Mouse (Mus musculus) cortical plate, adult 2 months (tissue): ENCODE measurements around the gene Hist1h2ab. TPM values are rescaled to one million over a fixed set of nuclear protein-coding genes. Genes with fewer than 3 reads are reported as not detected.

ENCODE experiments used
- H3K27ac ChIP-seq: fragments of 200-500 bp; 2 replicates; pipeline ENCODE4 v1.5.1; 2012; ENCODE audit warnings: low read length, control low read depth, inconsistent platforms; ENCODE audit not compliant: insufficient read depth
- H3K4me1 ChIP-seq: fragments of 200-500 bp; 2 replicates; pipeline ENCODE4 v1.6.1; 2011; ENCODE audit warnings: low read length; ENCODE audit not compliant: control insufficient read depth, insufficient read depth
- H3K4me3 ChIP-seq: fragments of 200-500 bp; 2 replicates; pipeline ENCODE4 v1.5.1; 2011; ENCODE audit warnings: mild to moderate bottlenecking, low read length, control low read depth; ENCODE audit not compliant: insufficient read depth
- CTCF ChIP-seq: fragments of 200-500 bp; IDR thresholded peaks from 2 replicates; pipeline ENCODE4 v1.5.1; 2011; ENCODE audit warnings: mild to moderate bottlenecking, control low read depth, low read length; ENCODE audit not compliant: insufficient read depth; ENCODE audit errors: extremely low read depth
- POLR2A ChIP-seq: fragments of 200-500 bp; IDR thresholded peaks from 2 replicates; pipeline ENCODE4 v1.6.1; 2011; ENCODE audit warnings: mild to moderate bottlenecking, low read length, control low read depth; ENCODE audit not compliant: insufficient read depth; ENCODE audit errors: extremely low read depth
- polyA plus RNA-seq: library from polyadenylated mRNA; depleted of rRNA; stranded (reverse); fragments of >200 nt; gene quantifications from 2 replicates; pipeline ENCODE4 v1.2.3, GENCODE M21; 2012

Gene Hist1h2ab
- polyA plus RNA-seq, 1 experiment = 1.9 TPM

DNA sequence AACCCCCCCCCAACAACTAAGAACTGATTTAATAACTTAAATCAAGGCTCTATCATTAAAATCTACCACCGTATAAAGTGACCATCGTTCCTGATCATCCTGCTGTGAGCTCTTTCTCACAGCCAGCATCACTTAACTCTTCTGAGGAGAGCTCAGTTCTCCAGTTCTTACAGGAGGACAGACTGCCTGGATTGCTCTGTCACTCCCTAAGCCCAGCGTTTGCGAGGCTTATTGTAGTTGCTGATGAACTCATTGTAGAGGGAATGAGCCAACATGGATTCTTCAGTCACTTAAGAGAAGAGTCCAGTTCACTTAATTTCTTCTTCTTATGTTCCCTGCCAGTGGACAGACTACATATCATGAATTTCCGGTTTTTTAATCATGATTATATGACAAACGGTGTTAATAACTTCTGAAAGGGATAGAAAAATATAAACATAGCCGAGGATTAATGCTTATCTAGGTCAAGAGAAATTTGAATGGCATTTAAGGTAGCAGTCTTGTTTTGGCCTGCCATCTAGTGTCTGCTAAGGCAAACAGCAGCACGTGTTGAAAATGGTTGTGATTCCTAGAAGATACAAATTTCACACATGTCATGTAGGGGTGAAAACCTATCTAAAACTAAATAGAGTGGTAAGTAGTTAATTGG is 18.6 kb upstream of the Hist1h2ab start:
- Histone ChIP-seq H3K4me1 (peaks cover 2% of the 10 kb centered on the region; the same call in 1 of the 2 replicates), H3K4me3 (no peak overlapping the region), H3K27ac (no peak overlapping the region)
- TF ChIP-seq POLR2A (no peak), CTCF (peak; percentile 88)

DNA sequence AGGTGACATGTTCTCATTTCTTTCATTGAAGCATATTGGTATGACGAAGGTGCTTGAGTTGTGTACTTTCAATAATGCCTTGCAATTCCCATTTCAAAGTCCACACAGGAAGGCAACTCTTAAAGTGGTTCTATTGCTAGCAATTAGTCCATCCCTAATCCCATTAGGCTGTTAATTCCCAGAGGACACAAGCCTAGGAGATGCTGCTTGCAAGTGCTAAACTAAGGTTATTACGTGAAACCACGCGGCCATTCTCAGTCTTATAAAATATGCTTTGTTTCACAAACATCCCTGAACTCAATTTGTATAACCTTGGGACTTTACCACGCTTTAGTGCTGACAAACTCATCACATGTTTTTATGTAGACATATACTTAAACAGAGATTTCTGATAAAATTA is 13.8 kb upstream of the Hist1h2ab start:
- H3K4me1 ChIP-seq = peaks cover 1% of the 10 kb centered on the region; the same call in 1 of the 2 replicates
- H3K27ac ChIP-seq = no peak overlapping the region
- TF ChIP-seq POLR2A (no peak), CTCF (no peak)
- H3K4me3 ChIP-seq = no peak overlapping the region

DNA sequence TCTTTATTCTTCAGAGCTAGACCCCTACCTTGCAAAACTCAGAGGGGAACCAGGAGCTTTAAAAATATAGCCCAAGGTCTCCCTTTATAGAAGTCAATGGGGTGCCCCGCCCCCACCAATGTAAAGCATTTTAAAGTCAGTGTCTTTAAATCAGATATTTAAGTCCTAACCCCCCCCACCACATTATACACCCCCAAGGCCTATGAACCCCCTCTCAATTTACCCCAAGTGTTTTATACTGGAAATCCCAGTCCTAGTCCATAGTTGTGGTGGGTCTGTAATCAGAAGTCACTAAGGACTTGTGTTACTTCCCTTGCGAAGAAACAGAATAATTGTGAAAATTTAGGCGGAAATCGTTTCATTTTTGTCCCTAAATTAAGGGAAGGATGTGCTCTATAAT is 12.9 kb upstream of the Hist1h2ab start:
- H3K4me3 ChIP-seq = peak overlapping the region; percentile 67; the same call in 1 of the 2 replicates
- TF ChIP-seq CTCF = no peak
- TF ChIP-seq POLR2A = no peak
- H3K4me1 ChIP-seq = no peaks in the 10 kb centered on the region
- peak overlapping the region; percentile 60; the same call in 1 of the 2 replicates for H3K27ac ChIP-seq

DNA sequence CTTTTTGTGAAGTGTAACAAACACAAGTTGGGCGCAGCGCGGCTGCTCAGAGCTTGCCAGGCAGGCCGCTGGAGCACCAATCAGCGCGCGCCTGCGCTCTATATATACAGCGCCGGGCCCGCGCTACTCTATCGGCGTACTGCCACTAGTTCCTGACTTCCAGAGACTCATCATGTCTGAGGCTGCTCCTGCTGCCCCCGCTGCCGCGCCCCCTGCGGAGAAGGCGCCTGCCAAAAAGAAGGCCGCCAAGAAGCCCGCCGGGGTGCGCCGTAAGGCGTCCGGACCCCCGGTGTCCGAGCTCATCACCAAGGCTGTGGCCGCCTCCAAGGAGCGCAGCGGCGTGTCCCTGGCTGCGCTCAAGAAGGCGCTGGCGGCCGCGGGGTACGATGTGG is 12.3 kb upstream of the Hist1h2ab start, which contains the start of gene Hist1h1c:
Hist1h1c (plus strand) TSS at position 132 of the 392 bp plus-strand sequence.
- Histone ChIP-seq H3K4me3 (peak within 1 kb of the TSS; percentile 67), H3K4me1 (no peaks in the 10 kb centered on the region), H3K27ac (peak within 1 kb of the TSS; percentile 73)
- peak; percentile 97 for TF ChIP-seq POLR2A
- no peak for TF ChIP-seq CTCF

DNA sequence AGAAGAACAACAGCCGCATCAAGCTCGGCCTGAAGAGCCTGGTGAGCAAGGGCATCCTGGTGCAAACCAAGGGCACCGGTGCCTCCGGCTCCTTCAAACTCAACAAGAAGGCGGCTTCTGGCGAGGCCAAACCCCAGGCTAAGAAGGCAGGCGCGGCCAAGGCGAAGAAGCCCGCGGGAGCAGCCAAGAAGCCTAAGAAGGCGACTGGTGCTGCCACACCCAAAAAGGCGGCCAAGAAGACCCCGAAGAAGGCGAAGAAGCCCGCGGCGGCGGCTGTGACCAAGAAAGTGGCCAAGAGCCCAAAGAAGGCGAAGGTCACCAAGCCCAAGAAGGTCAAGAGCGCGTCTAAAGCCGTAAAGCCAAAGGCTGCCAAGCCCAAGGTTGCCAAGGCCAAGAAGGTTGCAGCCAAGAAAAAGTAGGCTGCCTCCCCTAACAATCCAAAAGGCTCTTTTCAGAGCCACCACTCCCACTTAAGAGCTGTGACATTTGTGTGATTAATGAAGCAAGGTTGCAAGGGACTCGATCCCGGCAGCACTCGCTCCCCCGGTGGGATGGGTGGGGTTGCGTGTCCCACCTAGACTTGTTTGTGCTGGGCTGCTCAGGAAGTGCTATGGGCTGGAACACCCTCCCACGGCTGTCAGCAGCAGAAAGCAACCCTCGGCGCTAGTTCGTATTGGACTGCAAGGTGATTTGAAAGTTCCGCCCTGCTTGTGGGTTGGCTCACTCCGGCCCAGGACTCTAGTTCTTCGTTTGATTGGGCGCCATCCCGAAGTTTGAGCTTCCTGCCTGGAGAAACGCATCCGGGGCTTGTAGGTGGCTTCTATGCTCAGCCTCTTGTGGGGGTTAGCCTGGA is 11.6 kb upstream of the Hist1h2ab start:
- Histone ChIP-seq H3K4me1 (no peaks in the 10 kb centered on the region), H3K27ac (peak overlapping the region; percentile 89), H3K4me3 (peak overlapping the region; percentile 67)
- TF ChIP-seq POLR2A = peak; percentile 57; the same call in 1 of the 2 replicates
- TF ChIP-seq CTCF = no peak

DNA sequence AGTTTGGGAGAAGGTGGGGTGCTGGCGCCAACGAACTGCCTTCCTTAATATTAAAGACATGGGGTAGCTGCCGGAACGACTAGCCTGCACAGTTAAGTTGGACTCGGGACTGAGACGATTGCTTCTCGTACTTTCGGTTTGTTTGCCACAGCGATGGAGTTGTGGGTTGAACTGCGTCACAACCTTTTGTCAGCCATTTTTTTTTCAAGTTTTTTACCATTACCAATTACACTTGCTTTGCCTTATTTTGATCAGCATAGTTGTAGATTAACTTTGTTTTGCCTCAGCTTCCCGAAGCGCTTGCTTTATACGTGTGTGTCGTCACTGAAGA is 11.0 kb upstream of the Hist1h2ab start:
- TF ChIP-seq CTCF (no peak), POLR2A (no peak)
- Histone ChIP-seq H3K4me3 (peak overlapping the region; percentile 67), H3K27ac (peak overlapping the region; percentile 89), H3K4me1 (no peaks in the 10 kb centered on the region)

DNA sequence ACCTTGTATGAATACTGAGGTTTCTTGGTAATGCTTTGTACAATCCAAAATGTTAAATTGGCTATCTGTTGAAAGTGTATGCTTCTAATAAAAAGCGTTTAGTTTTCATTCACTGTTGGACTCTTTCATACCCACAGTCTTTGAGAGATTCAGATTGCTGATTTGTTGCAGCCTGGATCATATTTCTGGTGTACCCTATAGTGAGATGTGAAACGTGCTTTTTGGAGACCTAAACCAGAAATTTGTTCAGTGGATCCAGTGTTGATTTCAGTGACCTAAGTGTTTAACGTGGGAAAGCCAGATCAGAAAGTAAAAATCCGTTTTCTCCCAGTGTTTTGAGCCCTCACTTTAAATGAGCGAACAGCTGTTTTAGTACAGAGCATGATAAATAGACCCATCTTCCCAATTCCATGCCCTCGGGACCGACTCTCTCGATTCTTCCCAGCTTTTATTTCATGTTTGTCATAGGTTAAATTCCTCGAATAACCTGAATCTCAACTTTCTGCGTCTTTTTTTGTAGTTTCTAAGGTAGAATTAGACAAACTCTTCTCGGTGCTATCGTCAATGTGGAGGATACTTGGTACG is 10.6 kb upstream of the Hist1h2ab start:
- peak overlapping the region; percentile 89; the same call in 1 of the 2 replicates for H3K27ac ChIP-seq
- no peaks in the 10 kb centered on the region for H3K4me1 ChIP-seq
- TF ChIP-seq POLR2A (no peak), CTCF (no peak)
- H3K4me3 ChIP-seq = peak overlapping the region; percentile 67

DNA sequence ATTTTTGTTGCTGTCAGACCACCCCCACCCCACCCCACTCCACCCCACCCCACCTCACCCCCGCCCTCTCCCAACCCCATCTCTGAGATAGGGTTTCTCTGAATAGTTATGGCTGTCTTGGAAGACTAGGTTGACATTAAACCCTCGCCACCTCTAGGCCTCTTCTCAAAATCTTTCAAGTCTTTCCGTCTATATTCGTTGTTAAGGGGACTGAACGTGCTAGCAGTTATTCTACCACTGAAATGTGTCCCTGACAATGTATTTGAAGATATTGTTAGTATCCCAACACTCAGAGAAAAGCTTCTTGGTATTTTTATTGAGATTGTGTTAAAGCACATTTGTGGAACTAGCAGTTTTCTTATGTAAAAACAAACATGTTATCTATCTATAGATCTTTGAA is 10.0 kb upstream of the Hist1h2ab start:
- no peaks in the 10 kb centered on the region for H3K4me1 ChIP-seq
- H3K4me3 ChIP-seq = peak overlapping the region; percentile 67; the same call in 1 of the 2 replicates
- TF ChIP-seq POLR2A (no peak), CTCF (no peak)
- no peak overlapping the region for H3K27ac ChIP-seq

DNA sequence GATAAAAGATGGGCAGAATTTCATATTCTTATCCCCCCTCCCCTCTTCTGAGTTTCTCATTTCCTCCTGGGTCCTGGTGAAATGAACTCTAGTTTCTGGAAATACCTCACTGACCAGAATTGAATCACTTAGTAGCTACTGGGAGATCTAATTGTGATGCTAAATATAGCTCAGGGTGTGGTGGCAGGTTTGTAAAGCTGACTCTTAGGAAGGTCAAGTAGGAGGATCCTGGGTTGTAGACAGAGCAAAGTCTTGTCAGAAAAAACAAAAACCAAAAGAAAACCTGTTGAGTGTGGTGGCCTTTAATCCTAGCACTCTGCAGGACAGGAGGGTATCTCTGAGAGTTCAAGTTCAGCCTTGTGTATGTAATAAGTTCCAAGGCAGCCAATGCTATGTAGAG is 8.9 kb upstream of the Hist1h2ab start:
- Histone ChIP-seq H3K27ac (no peak overlapping the region), H3K4me1 (no peaks in the 10 kb centered on the region), H3K4me3 (no peak overlapping the region)
- TF ChIP-seq POLR2A (no peak), CTCF (no peak)
